Mouse (Mus musculus) urinary bladder, postnatal 14 days (tissue): Measurements from ENCODE around the gene Mill2.
"Not testable (repeated sequence)": the region's sequence is repeated elsewhere in the genome, so short reads cannot be mapped to it uniquely, and the experiment has no call there.

ENCODE experiments used
- DNase-seq: peaks from one replicate; pipeline ENCODE4 v3.0.0; 2021; ENCODE audit warnings: low spot score

Mill2 gene

DNA sequence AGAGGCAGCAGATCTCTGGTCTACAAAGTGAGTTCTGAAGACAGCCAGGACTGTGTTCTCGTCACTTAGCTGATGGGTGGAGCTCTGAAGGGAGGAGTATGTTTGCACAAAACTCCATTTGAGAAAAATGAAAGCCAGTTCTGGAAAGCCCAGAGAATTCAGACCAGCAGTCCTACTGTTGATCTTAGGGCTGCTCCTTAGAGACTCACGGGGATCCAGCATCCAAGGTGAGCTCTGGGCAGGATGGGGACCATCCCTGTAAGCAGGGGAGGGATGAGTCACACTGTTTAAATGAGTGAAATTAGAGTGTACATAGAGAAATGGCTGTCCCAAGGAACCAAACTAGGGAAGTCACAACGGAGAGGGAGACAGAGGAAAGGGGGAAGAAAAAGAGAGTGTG is at the start of gene Mill2:
Mill2 (plus strand) TSS at position 102 of the 400 bp plus-strand sequence.
- DNase-seq, result peak; percentile 26

DNA sequence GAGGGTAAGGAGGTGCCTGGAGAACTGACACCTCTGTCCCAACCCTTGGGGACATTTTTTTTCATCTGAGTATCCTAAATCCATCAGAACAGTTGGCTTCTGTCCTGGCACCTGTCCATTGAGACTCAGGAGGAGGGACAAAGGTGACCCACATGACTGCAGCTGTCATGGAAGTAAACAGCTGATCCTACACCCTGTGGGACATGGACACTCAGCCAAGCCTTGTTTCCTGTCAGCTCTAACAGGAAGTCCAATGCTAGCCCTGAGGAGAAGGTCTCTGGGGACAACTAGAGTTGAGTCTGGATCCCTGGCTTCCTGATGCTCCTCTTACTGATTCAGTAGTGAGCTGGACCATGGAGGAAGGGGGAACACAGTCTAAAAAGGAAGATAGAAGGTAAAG is 49.1 kb upstream of the Mill2 start:
- DNase-seq, result not testable (repeated sequence)

DNA sequence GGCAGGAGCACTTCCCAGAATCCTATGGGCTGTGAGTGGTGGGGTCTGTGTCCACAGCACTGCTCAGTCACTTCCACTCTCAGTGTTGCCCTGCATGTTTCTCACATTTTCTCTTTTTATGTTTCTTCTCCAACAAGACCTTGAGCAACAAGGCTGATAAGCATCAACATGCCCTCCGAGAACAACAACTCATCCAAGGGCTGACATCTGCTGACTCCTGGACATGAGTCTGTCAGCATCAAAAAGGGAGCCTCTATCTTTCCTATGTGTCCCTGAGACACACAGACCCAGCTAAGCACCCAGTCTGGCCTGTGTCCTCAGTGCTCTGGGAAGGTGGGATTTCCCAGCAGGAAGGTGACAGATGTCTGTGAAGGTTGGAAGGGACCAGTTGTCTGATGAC is 41.3 kb upstream of the Mill2 start, which contains the start of gene Psg19:
Psg19 (minus strand) TSS at position 101 of the 400 bp plus-strand sequence.
- no peak for DNase-seq

DNA sequence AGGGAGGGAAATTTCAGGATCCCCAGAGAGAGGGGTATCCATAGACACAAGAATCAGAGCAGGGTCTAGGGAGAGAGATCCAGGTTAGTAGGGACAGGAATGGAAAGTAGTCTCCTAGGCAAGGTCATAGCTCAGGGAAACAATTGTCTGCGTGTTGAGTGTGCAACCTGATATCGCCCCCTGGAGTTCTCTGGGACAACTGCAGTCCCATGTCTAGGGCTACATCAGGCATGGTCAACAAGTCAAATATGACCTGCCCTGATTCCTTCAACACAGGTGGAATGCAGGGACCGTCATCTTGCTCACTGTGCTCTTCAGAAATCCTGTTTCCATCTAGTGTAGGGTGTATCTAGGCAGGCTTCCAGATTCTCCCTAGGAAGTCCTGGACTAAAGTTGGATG is 40.6 kb upstream of the Mill2 start:
- no peak for DNase-seq

DNA sequence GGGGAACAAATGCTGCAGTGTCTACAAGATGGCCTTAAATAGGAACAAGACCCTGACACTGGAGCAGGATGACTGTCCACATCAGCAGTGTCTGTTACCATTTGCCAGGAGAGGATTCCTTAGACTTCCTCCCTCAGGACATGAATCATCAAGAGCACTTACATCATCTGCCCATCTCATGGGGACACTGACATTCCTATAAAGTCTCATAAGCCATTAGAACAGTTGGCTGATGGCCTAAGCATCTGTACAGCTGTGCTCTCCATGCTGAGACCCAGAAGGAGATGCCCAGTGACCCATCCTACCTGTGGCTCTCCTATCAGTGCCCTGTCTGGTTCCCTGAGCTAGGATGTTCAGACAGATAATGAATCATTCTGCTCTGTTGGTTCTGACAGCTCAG is 36.2 kb upstream of the Mill2 start:
- no peak for DNase-seq

DNA sequence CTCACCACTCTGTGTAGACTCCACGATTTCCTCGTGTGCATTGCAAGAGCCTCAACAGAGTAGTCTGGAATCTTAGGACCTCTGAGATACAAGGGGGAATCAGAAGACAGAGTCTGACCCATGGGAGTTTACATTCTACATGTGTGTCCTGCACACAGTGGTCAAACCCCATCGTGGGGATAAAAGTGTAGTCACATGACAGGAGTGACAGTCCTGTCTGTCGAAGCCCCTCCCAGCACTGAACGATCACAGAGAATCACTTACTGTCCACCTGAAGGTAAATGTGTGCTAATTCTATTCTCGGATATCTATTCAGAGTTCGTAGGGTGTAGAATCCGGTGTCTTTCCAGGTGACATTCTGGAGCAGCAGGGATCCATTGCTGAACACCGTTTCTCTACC is 21.5 kb upstream of the Mill2 start:
- no peak for DNase-seq

DNA sequence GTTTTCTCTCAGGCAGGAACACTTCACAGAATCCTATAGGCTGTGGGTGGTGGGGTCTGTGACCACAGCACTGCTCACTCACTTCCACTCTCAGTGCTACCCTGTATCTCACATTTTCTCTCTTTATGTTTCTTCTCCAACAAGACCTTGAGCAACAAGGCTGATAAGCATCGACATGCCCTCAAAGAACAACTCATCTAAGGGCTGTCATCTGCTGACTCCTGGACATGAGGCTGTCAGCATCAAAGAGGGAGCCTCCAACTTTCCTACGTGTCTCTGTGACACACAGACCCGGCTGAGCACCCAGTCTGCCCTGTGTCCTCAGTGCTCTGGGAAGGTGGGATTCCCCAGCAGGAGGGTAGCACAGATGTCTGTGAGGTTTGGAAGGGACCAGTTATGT is 18.3 kb upstream of the Mill2 start, which contains the start of gene Psg17:
Psg17 (minus strand) TSS at position 101 of the 400 bp plus-strand sequence.
- no peak for DNase-seq

DNA sequence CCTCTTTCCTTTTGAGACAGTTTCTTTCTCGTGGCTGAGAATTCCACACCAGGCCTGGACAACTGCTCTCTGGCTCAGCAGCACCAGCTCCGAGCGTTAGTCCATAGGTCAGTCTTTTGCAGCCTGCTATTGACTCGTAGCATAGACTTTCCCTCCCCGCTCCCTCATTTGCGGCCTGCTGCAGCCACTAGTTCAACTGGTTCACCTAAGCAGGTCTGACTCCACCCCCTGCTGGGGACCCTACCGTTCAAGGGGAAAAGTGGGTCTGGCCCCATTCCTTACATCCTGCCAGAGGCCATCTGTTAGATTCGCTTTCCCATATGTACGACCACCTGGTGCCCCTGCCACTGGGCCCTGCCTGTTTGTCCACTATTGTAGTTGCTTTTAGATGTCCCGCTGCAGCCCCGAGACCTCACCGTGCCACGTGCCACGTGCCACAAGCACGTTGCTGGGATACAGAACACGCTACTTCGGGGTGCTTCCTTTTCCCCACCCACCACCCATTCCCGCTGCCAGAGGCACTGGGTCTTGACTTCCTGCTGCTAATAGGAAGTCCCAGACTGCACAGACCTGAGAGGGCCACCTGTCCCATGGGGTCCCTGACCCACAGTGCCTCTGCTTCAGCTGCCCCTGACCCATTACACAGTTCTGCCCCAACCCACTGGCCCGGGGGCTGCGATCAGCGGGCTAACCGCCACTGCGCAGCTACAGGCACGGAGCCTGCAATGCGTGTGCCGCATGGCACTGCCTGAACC is 11.8 kb upstream of the Mill2 start:
- no peak for DNase-seq

DNA sequence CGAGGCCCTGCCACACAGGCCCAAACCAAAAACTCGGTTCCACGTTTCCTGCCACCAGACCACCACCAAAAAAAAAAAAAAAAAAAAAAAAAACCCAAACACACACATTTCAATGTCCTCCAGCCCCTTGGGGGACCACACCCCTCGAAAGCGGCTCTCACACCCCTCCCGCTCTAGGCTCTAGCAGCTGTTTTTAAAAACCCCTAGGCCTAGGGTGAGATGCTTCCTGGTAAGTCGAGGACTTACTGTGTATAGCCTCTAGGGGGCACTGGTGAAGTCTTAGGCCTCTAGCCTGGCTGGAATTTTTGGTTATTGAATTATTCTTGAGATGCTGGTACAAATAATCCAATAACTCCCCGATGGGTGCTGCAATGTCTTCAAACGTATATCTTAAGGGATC is 11.2 kb upstream of the Mill2 start:
- peak; percentile 13 for DNase-seq

DNA sequence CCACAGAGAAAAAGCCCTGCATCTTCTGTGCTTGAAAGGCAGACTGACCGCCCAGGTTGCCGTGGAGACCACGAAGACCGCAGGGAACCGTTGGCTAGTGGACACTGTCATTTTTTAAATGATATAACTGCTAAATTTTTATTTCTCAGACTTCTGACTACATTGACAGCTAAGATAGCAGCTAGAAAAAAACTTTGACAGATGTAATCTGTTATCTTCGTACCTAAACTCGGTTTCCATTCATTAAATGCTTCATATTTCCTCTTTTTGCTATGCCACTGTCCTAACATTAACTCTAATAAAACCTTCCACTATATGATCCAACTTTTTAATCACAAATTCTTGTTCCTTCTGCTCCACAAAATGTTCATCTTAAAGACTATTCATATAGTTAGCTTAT is 10.2 kb upstream of the Mill2 start:
- no peak for DNase-seq

DNA sequence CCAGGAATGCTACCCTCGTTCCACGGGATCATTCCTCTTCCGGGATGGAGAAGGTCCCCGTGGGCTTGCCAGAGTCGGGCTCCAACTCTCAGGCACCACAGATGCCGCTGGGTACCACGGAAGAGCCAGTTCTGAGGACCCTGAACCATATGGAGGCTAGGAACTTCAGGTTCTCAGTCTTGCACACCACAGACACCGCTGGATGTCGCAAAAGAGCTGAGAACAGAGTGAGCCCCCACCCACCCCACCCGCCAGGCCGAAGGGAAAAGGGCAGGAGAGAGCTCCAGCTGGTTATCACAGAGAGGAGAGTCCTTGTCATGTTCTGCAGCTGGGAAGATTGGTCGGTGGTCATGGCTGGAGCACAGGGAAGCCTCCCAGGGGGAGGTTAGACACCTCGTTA is 7.5 kb upstream of the Mill2 start:
- DNase-seq, result no peak

DNA sequence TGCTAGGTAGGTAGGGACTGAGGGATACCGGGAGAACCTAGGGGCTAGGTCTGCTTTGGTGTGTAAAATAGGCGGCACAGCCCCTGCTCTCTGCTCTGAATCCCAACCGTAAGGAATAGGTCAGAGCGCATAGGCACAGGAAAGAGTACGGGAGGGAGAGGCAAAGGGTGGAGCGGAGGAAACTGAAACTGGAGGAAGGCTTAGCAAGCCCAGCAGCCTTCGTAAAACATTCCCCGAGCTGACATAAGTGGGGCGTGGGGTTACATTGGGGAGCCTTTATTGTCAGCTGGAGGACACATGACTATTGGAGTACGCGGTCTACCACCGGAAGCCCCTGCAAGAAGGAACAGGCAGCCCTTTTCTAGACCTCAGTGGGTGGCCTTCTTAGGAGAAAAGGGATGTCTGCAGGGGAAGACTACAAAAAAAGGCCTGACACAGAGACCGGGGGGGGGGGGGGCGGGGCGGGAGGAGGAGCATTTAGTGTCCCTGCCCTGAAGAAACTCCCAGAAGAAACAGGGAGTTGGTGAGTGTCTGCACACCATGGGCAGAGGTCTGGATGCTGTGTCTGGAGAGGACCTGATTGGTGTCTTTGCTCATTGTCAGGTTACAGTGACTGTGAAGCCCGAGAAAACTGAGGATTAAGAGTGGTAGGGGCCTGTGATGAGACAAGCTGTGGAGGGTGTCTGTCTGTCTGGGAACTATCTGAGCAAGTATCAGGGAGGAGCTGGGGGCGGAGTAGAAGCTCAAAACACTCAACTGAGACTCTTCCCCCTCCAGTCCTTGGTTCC is 814 bp downstream of the Mill2 start:
- peak; percentile 63 for DNase-seq

DNA sequence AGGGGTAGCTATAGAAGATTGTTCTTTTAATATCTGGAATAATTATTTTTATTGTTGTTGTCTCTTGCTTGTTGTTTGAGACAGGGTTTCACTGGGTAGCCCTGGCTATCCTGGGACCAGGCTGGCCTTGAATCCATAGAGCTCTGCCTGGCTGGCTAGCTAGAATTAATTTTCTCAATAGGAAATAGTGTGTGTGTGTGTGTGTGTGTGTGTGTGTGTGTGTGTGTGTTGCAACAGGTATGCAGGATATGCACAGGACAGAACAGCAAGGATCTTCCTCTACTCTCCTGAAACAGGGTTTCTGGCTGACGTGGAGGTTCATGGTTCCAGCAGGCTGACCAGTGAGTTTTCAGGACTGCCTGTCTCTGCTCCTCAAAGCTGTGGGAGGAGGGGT is 1.4 kb downstream of the Mill2 start:
- no peak for DNase-seq

DNA sequence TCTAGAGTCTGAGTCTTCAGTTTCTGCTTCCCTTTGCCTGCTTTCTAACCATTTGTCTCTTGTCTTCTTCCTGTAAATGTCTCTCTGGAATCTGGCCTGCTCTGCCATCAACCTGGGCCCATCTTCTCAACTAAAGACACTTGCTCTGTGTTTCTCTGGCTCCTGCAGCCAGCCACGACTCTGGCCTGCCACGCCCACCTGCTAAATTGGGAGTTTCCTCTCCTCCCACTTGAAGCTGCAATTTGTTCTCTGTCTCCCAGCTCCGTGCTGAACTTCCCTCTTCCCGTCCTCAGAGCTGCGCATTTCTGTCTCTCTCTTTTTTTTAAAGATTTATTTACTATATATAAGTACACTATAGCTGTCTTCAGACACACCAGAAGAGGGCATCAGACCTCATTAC is 5.0 kb downstream of the Mill2 start:
- peak; percentile 22 for DNase-seq

DNA sequence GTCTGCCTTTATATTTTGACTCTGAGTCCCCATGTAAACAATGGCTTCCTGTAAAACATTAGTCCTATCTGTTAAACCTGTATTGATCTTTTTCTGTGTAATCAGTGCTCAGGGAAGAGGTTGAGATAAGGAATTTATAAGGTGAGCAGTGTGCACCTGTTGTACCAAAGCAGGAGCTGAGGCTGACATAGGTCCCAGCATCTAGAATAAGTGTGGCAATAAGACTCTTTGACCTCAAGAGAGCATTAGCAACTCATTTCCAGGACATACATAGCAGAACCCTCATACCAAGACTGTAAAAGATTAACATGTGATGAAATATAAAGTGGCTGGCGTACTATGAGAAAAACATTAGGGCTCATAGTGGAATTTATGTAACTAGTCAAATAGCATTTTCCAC is 8.6 kb downstream of the Mill2 start:
- no peak for DNase-seq

DNA sequence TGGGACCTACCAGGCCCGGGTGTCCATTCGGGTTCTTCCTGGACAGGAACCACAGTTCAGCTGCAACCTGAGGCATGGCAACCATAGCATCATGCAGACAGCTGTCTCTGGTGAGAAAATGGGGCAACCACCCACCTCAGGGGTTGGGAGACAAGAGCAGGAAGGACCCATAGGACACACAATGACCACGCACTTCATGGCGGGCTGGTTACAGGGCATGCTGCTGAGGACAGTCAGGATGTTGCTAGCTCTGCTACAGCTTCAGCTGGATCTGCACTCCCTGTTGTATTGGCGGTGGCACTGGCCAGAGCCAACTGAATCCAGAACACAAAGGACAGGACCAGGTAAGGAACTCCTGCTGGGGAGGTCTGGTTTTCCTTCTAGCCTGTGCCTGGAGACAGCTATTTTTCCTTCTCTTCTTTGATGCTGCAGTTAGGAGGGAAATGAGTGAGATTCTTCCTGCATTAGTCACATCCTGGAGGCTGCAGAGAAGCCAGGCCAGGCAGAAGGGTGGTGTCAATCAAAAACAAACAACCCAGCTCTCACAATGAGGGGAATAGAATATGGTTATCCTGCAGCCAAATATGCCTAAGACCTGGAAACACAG is 18.6 kb downstream of the Mill2 start:
- DNase-seq, result peak; percentile 29

DNA sequence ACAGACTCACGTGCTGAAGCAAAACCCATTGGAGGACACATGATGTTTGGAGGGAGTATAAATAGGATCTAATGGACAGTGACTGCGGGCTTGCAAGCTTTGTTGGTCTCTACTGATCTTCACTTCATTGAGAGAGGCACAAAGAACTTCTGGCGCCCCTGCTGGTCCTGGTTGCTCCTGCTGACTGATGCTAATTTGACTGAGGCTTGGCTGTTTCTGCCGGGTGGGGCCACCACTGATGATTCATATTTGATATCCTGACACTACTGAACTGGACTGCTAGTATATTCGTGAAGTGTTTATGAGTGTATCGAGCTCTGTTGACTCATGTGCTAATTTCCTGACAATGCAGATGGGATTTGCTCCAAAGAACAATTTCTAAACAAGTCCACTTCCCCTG is 23.0 kb downstream of the Mill2 start:
- DNase-seq, result peak; percentile 25

DNA sequence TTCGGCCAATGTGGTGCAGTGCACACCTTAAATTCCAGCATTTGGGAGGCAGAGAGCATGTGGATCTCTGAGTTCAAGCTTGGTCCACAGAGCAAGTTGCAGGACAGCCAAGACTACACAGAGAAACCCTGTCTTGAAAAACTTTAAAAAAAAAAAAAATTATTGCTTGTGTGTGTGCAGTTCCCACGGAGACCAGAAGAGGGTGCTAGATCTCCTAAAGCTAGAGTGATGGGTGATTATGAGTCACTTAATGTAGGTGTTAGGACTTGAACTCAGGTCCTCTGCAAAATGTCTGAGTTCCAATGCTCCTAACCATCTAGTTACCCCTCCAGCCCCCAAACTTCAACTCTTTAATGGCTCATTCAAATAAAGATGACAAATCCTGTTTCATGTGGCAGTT is 28.7 kb downstream of the Mill2 start:
- DNase-seq, result no peak

DNA sequence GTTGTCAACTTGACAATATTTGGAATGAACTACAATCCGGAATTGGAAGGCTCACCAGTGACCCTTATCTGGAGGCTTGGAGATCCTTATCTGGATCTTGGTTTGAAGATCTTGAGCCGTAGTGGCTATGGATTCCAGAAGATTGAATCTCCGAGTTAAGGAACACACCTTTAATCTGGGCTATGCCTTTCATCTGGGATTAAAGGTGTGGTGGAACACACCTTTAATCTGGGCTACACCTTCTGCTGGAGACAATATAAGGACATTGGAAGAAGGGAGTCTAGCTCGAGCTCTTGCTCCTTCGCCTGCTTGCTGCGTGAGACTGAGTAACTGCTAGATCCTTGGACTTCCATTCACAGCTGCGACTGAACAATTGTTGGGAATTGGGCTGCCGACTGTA is 31.3 kb downstream of the Mill2 start, which contains the start of gene Pglyrp1:
Pglyrp1 (plus strand) TSS at position 301 of the 400 bp plus-strand sequence.
- DNase-seq, result not testable (repeated sequence)

DNA sequence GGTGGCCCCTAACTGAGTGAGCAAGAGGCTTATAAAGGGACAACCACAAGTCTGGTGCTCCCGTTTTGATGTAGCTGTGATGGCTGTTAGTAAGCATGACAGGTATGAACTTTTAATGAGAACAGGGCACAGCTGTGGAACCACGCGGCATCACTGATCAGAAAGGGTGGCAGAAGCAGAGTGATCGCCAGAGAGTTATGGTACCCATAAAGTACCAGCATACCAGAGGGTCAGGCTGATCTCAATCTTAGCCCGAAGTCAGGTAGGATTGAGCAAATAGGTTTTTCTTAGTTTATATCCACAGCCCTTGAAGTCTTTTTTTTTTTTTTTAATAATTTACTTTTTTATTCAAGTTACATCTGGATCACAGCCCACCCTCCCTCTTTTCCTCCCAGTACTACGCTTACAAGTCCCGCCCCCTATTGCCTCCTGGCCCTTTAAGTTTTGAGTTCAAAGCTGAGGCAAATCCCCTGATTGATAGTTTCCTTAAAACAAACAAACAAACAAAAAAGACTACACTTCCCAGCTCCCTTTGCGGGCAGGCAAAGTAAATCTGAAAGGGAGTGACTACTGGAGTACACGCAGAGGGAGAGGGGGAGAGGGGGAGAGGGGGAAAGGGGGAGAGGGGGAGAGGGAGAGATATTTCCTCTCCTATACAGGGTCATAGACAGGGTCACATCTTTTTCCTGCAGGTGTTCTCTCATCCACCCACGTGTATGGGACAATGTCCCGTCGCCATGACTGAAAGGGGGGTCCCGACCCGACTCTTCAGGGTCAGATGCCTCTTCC is 32.4 kb downstream of the Mill2 start:
- DNase-seq, result no peak

DNA sequence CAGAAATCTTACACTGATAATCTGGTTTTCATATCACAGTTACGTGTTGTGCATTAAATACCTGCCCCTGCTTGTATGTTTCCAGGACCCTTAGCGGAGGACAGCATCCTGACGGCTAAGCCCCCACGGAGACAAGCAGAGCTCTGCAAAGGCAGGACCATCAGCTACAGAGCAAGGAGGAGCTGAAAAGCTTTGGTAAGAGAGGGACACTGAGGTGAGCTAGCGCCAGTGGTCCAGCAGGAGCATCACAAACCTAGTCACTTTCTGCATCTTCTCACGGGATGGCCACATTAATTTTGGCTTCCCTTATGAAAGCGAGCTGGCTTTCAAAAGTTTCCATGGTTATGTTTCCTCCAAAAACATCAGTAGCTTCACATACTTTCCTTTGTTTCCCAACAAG is 33.0 kb downstream of the Mill2 start:
- DNase-seq, result no peak

DNA sequence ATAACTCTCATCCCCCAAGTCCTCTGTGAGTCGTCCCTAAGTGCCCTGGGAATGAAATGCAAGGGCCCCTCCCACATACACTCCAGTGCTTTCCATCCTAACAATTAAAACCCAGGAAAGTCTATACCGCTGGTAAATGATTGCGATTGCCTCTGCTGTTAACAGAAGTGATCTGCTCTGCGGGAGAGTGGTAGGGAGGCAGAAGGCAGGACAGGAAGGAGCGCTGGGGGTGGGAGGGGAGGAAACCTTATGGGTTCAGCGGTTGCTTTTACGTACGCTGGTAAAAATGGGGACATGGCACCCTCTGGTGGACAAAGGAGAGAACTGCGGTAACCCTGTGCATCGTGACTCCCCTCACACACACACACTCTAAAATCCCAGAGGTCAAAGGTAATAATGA is 33.5 kb downstream of the Mill2 start:
- peak; percentile 70 for DNase-seq
